Mouse (Mus musculus): ENCODE data around the gene Bad. TPM values are rescaled to one million over a fixed set of nuclear protein-coding genes. Genes with fewer than 3 reads are reported as not detected.

Bad gene
- polyA plus RNA-seq, 1 experiment from 2014 or later: 56.9 TPM

- Histone ChIP-seq H3K9me3 (no peaks in the 10 kb centered on the region), H3K9ac (peak overlapping the region; percentile 2), H3K27ac (replicated peaks) (peak overlapping the region; percentile 63), H3K4me1 (peaks cover 53% of the 10 kb centered on the region), H3K36me3 (peaks cover 8% of the 10 kb centered on the region), H3K27me3 (replicated peaks) (no peaks in the 10 kb centered on the region), H3K4me2 (no peak overlapping the region), H3K4me3 (no peak overlapping the region)
- 33% methylated on average over 6 of the region's 6 CpGs for WGBS
- no peak for ATAC-seq (ENCODE audit: extremely low read depth, insufficient number of reproducible peaks, low FRiP score, low TSS enrichment)
Observed at GRCm38 (mm10) chr19:6971644-6972043, 30.0 kb downstream of the Bad start.

GRCm38 (mm10) chr19:6972247-6972917, 30.7 kb downstream of the Bad start:
- no peak overlapping the region for H3K4me3 ChIP-seq
- H3K27me3 ChIP-seq (replicated peaks): no peaks in the 10 kb centered on the region
- no peaks in the 10 kb centered on the region for H3K9me3 ChIP-seq
- WGBS: 81% methylated on average over 13 of the region's 13 CpGs
- no peak for ATAC-seq (ENCODE audit: extremely low read depth, insufficient number of reproducible peaks, low FRiP score, low TSS enrichment)
- H3K36me3 ChIP-seq: peaks cover 10% of the 10 kb centered on the region
- peak overlapping the region; percentile 2; the same call in 1 of the 2 replicates for H3K9ac ChIP-seq
- H3K4me1 ChIP-seq: peaks cover 59% of the 10 kb centered on the region
- H3K27ac ChIP-seq (replicated peaks): no peak overlapping the region
- no peak overlapping the region for H3K4me2 ChIP-seq

GRCm38 (mm10) chr19:6973581-6974190, 32.0 kb downstream of the Bad start:
- no peak for ATAC-seq (ENCODE audit: extremely low read depth, insufficient number of reproducible peaks, low FRiP score, low TSS enrichment)
- H3K9ac ChIP-seq: peak overlapping the region; percentile 93
- H3K4me1 ChIP-seq: peaks cover 62% of the 10 kb centered on the region
- H3K9me3 ChIP-seq: no peaks in the 10 kb centered on the region
- H3K4me3 ChIP-seq: peak overlapping the region; percentile 86
- H3K27me3 ChIP-seq (replicated peaks): no peaks in the 10 kb centered on the region
- 38% methylated on average over 12 of the region's 12 CpGs for WGBS
- peak overlapping the region; percentile 81 for H3K4me2 ChIP-seq
- no peak overlapping the region for H3K27ac ChIP-seq (replicated peaks)
- H3K36me3 ChIP-seq: peaks cover 23% of the 10 kb centered on the region

GRCm38 (mm10) chr19:6974211-6975205, 32.8 kb downstream of the Bad start, which contains the start of gene Ppp1r14b:
Ppp1r14b (plus strand) TSS chr19:6974968.
- peak within 1 kb of the TSS; percentile 86 for H3K4me3 ChIP-seq
- peak within 1 kb of the TSS; percentile 81 for H3K4me2 ChIP-seq
- H3K4me1 ChIP-seq: peaks cover 64% of the 10 kb centered on the region
- H3K9me3 ChIP-seq: no peaks in the 10 kb centered on the region
- ATAC-seq (ENCODE audit: extremely low read depth, insufficient number of reproducible peaks, low FRiP score, low TSS enrichment): peak; percentile 28; the same call in 1 of the 2 replicates
- under 1% methylated on average over 62 of the region's 84 CpGs for WGBS
- H3K27me3 ChIP-seq (replicated peaks): no peaks in the 10 kb centered on the region
- H3K9ac ChIP-seq: peak within 1 kb of the TSS; percentile 93
- peaks cover 24% of the 10 kb centered on the region for H3K36me3 ChIP-seq
- peak within 1 kb of the TSS; percentile 81 for H3K27ac ChIP-seq (replicated peaks)

GRCm38 (mm10) chr19:6975537-6976521, 34.2 kb downstream of the Bad start, which contains the start of gene Plcb3:
Plcb3 (minus strand) TSS chr19:6976470.
- H3K27ac ChIP-seq (replicated peaks): peak within 1 kb of the TSS; percentile 81
- H3K4me2 ChIP-seq: peak within 1 kb of the TSS; percentile 81
- H3K27me3 ChIP-seq (replicated peaks): no peaks in the 10 kb centered on the region
- no peaks in the 10 kb centered on the region for H3K9me3 ChIP-seq
- peak within 1 kb of the TSS; percentile 93 for H3K9ac ChIP-seq
- WGBS: under 1% methylated on average over 16 of the region's 16 CpGs
- peaks cover 24% of the 10 kb centered on the region for H3K36me3 ChIP-seq
- no peak for ATAC-seq (ENCODE audit: extremely low read depth, insufficient number of reproducible peaks, low FRiP score, low TSS enrichment)
- H3K4me1 ChIP-seq: peaks cover 53% of the 10 kb centered on the region
- H3K4me3 ChIP-seq: peak within 1 kb of the TSS; percentile 86

GRCm38 (mm10) chr19:6977759-6978638, 36.3 kb downstream of the Bad start:
- WGBS: 70% methylated on average over 13 of the region's 13 CpGs
- H3K9ac ChIP-seq: peak overlapping the region; percentile 87
- no peak for ATAC-seq (ENCODE audit: extremely low read depth, insufficient number of reproducible peaks, low FRiP score, low TSS enrichment)
- H3K4me1 ChIP-seq: peaks cover 51% of the 10 kb centered on the region
- H3K27me3 ChIP-seq (replicated peaks): no peaks in the 10 kb centered on the region
- H3K4me3 ChIP-seq: peak overlapping the region; percentile 82
- peak overlapping the region; percentile 97; the same call in 1 of the 2 replicates for H3K27ac ChIP-seq (replicated peaks)
- peak overlapping the region; percentile 87 for H3K4me2 ChIP-seq
- peaks cover 43% of the 10 kb centered on the region for H3K36me3 ChIP-seq
- no peaks in the 10 kb centered on the region for H3K9me3 ChIP-seq

- Histone ChIP-seq H3K4me3 (peak overlapping the region; percentile 82), H3K9ac (peak overlapping the region; percentile 87), H3K36me3 (peaks cover 49% of the 10 kb centered on the region), H3K9me3 (no peaks in the 10 kb centered on the region), H3K27me3 (replicated peaks) (no peaks in the 10 kb centered on the region), H3K4me2 (peak overlapping the region; percentile 87), H3K4me1 (peaks cover 49% of the 10 kb centered on the region), H3K27ac (replicated peaks) (peak overlapping the region; percentile 97)
- ATAC-seq (ENCODE audit: extremely low read depth, insufficient number of reproducible peaks, low FRiP score, low TSS enrichment): no peak
- 27% methylated on average over 3 of the region's 3 CpGs for WGBS
Observed at GRCm38 (mm10) chr19:6978639-6978974, 36.9 kb downstream of the Bad start.

- peak overlapping the region; percentile 97 for H3K27ac ChIP-seq (replicated peaks)
- H3K4me1 ChIP-seq: peaks cover 45% of the 10 kb centered on the region
- peak overlapping the region; percentile 87 for H3K4me2 ChIP-seq
- no peaks in the 10 kb centered on the region for H3K9me3 ChIP-seq
- peak overlapping the region; percentile 82 for H3K4me3 ChIP-seq
- H3K27me3 ChIP-seq (replicated peaks): no peaks in the 10 kb centered on the region
- H3K9ac ChIP-seq: peak overlapping the region; percentile 87
- WGBS: 6% methylated on average over 11 of the region's 11 CpGs
- no peak for ATAC-seq (ENCODE audit: extremely low read depth, insufficient number of reproducible peaks, low FRiP score, low TSS enrichment)
- peaks cover 53% of the 10 kb centered on the region for H3K36me3 ChIP-seq
Observed at GRCm38 (mm10) chr19:6979001-6979479, 37.4 kb downstream of the Bad start.

- Histone ChIP-seq H3K4me2 (peak overlapping the region; percentile 87), H3K27ac (replicated peaks) (peak overlapping the region; percentile 97), H3K36me3 (peaks cover 58% of the 10 kb centered on the region), H3K9me3 (no peaks in the 10 kb centered on the region), H3K27me3 (replicated peaks) (no peaks in the 10 kb centered on the region), H3K9ac (peak overlapping the region; percentile 94), H3K4me3 (peak overlapping the region; percentile 82), H3K4me1 (peaks cover 46% of the 10 kb centered on the region)
- under 1% methylated on average over 58 of the region's 59 CpGs for WGBS
- peak; percentile 88 for ATAC-seq (ENCODE audit: extremely low read depth, insufficient number of reproducible peaks, low FRiP score, low TSS enrichment)
Observed at GRCm38 (mm10) chr19:6979486-6980380, 38.1 kb downstream of the Bad start.
